Mouse (Mus musculus) megakaryocyte progenitor cell, adult 5-6 weeks (primary cell): ENCODE measurements around the gene Lsm10. TPM values are rescaled to one million over a fixed set of nuclear protein-coding genes. Genes with fewer than 3 reads are reported as not detected.

Experiments used
- ATAC-seq: replicated peaks from 2 replicates; pipeline ENCODE4 v1.8.0; 2016; ENCODE audit warnings: mild to moderate bottlenecking, moderate TSS enrichment, inconsistent platforms; ENCODE audit not compliant: poor library complexity
- total RNA-seq, 2 experiments: library from RNA; stranded (forward) in 1 of 2; stranded (reverse) in 1 of 2; fragments of 157-497, 149-512 nt in 1 of 2; fragments of 200-1000 nt in 1 of 2; gene quantifications; 2 replicates each; pipeline versions ENCODE4 v1.2.3 to v1.2.4; 2015 to 2017

Lsm10 gene
- 20.4 and 25.1 TPM in 2 replicates for total RNA-seq (2015)
- total RNA-seq (2017) = 14.7 and 15.9 TPM in 2 replicates

GRCm38 (mm10) chr4:126096464-126097111 lies at the start of gene Lsm10:
Lsm10 (plus strand) TSS chr4:126096623.
- ATAC-seq = peak; percentile 98

DNA sequence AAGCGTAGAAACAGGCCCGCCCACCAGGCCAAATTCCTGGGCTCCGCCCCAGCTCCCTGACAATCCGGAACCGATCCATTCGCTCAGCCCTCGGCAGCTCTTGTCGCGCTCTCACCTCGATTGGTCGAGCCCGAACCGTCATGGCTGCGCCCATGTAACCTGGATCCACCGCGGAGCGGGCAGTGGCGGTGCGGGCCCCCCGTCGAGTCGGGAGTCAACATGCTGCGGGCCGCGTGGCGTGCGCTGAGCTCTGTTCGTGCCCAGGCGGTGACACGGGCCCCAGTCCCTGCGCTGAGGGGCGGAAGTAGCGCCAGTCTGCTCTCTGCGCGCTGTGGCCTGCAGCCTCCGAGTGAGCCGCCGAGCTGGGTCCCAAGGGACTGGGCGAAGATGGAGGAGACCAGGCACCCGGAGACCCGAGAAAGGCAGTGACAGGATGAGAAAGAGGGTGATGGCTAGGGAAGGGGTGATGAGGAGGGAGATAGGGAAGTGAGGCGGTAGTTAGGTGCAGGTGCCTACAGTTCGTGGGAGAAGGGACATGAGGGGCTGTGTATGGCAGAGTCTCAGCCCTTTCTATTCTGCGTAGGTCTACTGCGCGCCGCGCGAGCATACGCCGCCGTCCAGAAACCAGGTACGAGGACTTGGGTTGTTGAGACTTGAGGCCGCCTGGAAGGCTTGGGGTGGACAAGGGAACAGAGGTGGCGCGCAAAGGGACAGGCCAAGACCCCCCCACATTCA lies 49.4 kb upstream of the Lsm10 start, which contains the start of gene Mrps15:
Mrps15 (plus strand) TSS at position 75 of the 735 bp plus-strand sequence.
- ATAC-seq = peak; percentile 96

DNA sequence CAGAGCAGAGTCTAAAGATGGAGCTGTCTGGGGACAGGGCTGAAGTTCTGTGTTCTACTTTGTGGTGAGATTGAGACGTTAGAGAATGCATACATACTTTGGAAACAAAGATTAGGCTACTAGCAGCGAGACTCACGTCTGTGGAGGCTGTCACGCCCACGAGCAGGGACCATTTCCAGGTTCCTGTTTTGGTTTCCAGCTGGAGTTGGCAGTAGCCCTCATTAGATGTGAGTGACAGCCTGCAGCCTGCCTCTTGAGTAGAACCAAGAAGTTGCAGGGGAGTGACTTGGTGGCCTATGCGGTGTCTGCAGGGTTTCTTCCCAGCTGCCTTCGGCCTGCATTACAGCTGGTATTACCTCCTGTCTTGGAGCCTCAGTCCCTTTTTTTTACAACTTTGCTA lies 44.8 kb upstream of the Lsm10 start:
- no peak for ATAC-seq

DNA sequence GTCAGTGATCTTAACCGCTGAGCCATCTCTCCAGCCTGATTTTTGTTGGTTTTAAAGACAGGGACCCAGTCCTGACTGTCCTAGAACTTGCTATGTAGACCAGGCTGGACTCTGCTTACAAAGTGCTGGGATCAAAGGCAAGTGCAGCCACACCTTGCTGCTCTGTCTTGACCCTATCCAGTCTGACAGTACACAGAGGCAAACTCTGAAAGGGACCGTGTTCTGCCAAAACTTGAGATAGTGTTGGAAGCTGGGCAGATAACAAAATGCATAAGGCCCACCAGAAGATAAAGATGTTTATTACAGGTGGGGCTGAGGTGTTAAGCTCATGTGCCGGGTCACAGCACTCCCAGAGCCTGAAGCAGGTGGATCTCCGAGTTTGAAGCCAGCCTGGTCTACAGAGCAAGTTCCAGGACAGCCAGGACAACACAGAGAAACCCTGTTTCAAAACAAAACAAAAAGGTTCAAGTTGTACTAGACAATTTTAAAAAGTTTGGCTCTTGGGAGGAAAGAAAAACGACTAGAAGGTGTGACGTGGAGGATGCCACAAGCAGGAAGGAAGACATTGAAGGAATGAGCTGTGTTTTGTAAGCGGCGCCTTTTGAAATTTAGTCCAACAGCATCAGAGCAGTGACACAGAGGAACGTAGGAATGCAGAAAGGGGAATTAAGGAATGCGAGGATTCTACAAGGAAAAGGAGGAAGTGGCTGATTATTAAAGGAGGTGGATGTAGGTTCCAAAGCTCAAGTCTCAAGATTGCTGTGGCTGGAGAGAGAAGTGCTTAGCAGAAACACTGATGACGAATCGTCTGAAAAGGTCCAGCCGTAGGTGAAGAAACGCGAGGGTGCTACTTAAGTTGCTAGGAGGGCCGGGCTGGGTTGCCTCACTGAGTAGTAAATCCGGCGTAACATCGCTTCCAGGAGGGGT lies 39.0 kb upstream of the Lsm10 start:
- ATAC-seq = peak; percentile 45

DNA sequence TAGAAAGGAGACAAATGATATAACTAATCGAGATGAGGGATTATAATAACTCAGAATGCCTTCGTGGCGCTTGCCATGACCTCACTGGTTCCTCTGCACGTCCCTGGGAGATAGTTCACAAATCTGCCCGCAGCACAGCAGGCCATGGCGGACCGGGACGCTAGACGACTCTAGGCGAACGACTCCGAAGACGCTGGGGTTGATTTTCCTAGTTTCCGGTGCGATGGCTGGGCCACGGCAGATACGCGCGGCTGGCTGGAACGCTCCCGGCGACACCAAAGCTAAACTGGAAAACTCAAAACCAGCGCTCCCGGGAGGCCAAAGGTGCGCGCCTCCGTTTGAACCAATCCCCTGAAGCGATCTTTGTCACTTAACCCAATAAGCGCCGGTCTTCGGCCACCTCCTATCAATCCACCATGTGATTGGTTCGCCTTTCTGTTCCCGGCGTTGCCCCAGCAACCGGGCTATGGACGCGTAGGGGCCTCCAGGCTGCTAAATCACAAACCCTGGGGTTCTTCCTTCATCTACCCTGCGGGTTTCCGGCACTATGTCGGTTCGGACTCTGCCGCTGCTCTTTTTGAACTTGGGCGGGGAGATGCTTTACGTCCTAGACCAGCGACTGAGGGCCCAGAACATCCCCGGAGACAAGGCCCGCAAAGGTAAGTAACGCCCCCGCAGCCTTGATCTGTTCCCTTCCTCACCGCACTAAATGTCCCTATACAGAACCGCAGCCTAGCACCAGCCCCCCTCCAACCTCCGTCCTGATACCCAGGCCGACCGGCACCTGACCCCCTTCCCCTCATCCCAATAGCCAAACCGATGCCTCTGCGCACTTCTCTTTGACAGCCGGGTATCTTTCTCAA lies 38.1 kb upstream of the Lsm10 start, which contains the start of gene Oscp1:
Oscp1 (plus strand) TSS at position 432 of the 863 bp plus-strand sequence.
- peak; percentile 97 for ATAC-seq

GRCm38 (mm10) chr4:126058997-126059362 lies 37.4 kb upstream of the Lsm10 start:
- ATAC-seq = no peak

- ATAC-seq = no peak
Measured at GRCm38 (mm10) chr4:126062856-126063255, 33.6 kb upstream of the Lsm10 start.

- ATAC-seq = peak; percentile 94
Measured at GRCm38 (mm10) chr4:126065241-126065640, 31.2 kb upstream of the Lsm10 start.

DNA sequence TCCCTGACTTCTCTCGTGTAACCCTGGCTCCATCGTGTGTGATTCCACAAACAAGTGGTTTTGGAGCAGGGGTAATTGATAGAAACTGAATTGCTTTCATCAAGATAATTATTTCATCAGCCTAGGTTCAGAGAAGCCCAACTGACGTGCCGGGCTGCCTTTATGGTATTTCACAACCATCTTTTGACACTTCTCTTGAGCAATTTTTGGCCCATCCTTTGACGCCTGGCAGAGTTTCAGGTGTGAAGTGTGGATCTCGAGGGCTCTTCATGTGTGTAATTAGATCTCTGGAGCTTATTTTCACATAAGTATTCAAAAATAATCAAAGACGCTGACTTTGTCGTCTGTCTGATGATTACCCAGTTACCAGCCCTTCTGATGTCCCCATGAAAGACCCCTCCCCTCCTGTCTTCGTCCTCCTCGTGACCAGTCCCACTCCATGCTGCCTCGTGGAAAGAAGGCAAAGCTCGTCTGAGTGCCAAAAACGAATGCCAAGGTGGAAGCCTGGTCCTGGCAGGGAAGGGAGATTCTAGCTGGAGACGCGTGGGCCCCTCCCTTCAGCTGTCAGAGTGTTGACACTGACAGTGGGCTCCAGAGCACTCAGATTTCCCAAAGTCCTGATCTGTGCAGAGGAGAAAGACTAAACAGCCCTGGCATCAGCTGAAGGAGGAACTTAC lies 28.9 kb upstream of the Lsm10 start:
- ATAC-seq = peak; percentile 47

DNA sequence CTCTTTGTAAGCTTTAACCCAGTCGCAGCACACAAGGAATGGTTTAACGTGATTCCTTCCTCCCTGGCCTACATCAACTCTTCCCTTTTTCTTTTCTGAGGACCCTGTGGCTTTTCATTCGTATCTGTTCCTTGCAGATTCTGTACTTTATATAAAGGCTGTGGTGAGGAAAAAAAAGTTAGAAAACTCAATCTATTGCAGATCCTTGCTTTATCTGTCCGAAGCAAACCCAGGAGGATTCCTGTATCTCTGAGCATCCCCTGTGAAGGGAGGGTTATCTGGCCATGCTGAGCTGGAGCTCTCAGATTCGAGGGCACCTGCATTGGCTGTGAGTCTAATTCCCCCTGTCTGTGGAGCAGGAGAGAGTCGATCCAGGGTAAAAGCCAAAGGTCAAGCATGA lies 27.6 kb upstream of the Lsm10 start:
- no peak for ATAC-seq

DNA sequence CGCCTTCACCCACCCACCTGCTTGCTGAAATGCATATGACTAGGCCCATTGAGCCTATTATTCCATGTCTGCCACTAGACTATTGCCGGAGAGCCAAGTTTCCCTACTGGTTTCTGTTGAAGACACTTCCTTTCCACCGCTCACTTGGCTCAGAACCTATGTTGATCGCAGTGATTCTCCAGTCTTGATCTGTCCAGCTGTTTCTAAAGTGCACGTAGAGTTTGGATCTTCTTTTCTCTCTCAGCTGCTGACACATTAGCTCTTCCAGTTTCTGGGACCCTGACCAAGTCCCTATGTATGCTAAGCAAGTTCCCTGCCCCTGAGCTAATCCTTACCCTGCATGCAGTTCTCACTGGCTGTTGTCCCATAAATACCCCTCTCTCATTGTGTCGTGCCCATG lies 18.6 kb upstream of the Lsm10 start:
- ATAC-seq = no peak

GRCm38 (mm10) chr4:126079266-126079665 lies 17.2 kb upstream of the Lsm10 start:
- no peak for ATAC-seq

- no peak for ATAC-seq
Measured at GRCm38 (mm10) chr4:126081601-126082000, 14.8 kb upstream of the Lsm10 start.

DNA sequence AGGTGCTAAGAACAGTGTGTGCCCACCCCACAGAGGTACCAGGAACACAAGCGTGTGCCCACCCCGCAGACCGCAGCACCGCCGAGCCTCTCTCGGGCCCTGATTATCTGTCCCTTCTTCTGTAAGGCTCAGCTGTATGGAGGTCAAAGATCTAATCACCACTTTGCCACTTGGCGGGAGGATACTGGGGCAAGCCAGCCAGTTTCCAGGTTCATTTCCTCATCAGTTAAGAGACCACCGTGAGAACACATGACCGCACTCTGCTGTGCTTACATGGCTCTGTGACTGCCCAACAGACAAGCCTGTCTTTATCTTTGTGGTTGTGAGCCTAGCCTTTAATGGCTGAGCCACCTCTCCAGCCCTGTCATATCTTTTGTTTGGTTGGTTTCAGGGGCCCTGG lies 13.4 kb upstream of the Lsm10 start:
- ATAC-seq = peak; percentile 52

DNA sequence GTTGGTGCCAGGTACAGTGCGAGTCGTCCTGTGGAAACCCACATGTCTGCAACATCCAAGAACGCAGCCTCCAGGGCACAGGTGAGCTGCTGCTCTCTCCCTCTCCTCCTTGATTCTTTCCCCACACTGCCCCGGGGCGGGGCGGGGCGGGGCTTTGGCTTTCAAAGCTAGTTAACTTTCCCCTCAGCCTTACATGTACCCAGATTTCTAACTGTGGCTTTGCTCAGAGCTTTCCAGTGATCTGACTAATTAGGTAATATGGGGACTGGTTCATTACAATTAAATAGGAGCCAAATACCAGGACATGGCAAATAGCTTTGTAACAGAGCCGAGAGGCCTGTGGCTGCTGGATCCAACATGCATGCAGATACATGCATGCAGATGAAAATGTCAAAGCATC lies 12.0 kb upstream of the Lsm10 start:
- ATAC-seq = no peak

DNA sequence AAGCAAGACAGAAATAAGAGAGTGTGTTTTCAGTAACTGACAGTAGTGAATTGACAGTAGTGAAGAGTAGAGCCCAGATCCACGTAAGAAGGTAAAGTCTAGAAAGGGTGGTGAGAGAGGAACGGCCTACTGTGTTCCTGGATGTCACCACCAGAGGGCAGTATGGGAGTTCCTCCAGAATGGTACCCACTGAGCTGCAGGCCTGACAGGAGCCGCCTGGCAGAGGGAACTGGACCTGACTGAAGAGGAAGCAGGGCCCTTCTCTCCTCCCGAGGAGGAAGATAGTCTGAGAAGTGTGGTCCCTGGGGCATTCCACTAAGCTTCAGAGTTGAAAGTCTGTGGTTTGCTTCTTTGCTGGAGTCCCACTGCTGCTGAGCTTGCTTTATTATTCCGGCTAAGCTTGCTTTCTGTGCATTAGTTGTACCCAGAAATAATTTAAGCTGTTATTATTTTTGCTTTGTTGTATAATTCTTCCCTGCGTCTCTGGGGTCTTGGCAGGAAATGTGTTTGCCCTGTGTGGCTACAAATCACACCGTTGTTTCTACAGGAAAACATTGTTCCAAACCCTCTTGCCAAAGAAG lies 10.3 kb upstream of the Lsm10 start:
- peak; percentile 98 for ATAC-seq

GRCm38 (mm10) chr4:126090101-126090847 lies 6.1 kb upstream of the Lsm10 start:
- ATAC-seq = no peak

DNA sequence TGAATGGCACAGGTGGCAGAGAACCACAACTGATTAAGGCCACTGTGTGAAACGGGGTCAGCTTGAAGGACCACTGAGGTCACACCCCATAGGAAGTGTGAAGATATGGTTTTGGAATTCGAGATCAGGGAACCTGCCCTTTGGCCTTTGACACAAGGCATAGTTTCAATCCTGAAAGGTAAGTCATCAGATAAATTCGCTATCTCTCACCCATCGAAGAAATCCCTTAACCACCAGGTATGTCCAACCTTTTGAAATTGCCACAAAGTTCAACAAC lies 5.6 kb upstream of the Lsm10 start:
- no peak for ATAC-seq

DNA sequence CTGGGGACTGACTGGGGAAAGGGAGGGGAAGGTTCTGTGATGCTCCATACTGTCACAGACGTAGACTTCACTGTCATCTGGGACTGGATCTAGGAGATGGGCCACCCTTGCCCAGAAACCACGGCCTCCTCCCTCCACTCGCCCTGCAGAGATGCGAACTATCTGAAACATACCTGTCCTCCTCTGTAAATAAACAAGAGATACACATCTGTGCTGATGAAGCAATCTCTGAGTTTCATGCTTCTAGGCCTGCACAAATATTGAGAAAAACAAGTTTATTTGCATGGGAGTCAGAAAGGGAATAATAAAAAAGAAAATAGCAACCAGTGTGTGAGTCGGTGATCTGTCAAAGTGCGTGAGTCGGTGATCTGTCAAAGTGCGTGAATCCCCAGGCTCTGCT lies 4.5 kb upstream of the Lsm10 start:
- no peak for ATAC-seq
